Mouse (Mus musculus) cerebellum, postnatal 4 days (tissue): ENCODE measurements around the gene Ranbp9.

Source experiments
- DNase-seq, 2 experiments: peaks; one replicate each; pipeline ENCODE4 v3.0.0; 2022; ENCODE audit warnings: low spot score in 2 of 2, mixed read lengths in 1 of 2

The Ranbp9 gene

GRCm38 (mm10) chr13:43364985-43365824 lies 115.9 kb downstream of the Ranbp9 start, which contains the start of gene Sirt5:
Sirt5 (plus strand) TSS chr13:43365496.
- peak; percentile 90 to 94 for DNase-seq

GRCm38 (mm10) chr13:43362353-43362752 lies 118.7 kb downstream of the Ranbp9 start:
- DNase-seq: no peak

- no peak for DNase-seq
Observed at GRCm38 (mm10) chr13:43360534-43360933, 120.5 kb downstream of the Ranbp9 start.

- no peak for DNase-seq
Observed at GRCm38 (mm10) chr13:43356346-43357125, 124.5 kb downstream of the Ranbp9 start.

- no peak for DNase-seq
Observed at GRCm38 (mm10) chr13:43354362-43354761, 126.7 kb downstream of the Ranbp9 start.

- no peak for DNase-seq
Observed at GRCm38 (mm10) chr13:43353356-43353755, 127.7 kb downstream of the Ranbp9 start.
